Mouse (Mus musculus) spleen, adult 12 weeks (tissue): ENCODE data around the gene Nsun4.

Experiments
- DNase-seq: peaks from one replicate; pipeline ENCODE4 v3.0.0; 2022; ENCODE audit warnings: low spot score

Gene Nsun4

DNA sequence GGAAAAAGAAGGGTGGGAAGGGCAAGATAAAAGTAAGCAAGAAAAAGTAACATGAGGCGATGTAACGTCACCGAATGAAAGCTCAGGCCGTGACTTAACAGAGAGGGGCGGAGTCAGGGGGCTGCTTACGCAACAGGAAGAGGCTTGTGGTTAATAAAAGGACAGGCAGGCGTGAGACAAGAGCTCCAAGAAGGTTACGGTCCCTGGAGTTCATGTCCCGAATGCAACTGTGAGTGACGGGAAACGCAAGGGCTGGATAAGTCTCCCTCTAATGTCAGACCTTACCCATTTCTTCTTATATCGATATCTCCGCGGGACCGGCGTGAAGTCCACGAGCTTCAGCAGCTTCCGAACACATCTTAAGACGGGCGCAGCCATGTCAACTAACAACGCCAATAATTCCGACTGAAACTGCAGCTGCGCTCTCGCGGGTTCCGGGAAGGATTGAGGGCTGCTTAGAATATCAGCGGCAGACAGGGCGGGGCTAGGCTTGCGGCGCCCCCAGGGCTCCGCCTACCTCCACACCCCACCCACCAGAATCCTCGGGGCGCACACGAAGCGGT, at the start of gene Nsun4:
TSS of gene Nsun4 (minus strand) at position 478 of the 563 bp plus-strand sequence.
- DNase-seq, result peak; percentile 81

DNA sequence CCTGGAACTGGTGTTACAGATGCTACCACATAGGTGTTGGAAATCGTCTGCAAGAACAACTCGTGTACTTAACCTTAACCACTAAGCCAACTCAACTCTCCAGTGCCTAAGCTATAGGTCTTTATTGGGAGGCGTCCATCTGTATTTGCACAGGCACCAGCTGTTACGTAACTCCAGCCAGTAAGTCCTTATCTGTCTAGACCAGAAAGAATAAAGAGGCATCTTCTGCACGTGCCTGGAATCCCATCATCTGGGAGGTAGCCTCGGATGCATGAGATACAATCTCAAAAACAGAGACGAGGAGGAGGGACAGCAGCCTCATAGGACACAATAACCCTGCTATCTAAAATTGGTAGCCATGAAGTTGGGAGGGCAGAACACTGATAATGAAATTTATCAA, 47.3 kb upstream of the Nsun4 start:
- DNase-seq, result no peak

DNA sequence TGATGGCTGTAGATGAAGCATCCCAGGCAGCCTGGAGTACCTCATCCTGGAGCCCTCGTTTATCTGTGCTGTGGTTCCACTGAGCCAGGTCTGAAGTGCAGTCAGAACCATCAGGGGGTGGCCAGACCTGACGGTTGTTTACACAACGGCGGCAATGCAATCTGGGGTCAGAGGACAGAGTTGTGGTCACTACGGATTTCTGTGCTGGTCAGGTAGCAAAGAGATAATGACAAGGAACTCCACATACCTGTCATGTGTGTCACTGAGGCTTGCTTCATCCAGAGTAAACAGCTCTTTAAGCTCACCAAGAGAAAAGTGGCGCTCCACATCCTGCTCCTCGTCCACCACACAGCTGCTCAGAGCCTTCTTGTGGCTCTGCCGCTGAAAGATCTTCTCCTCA, 43.5 kb upstream of the Nsun4 start:
- no peak for DNase-seq

- DNase-seq, result no peak
Measured at GRCm38 (mm10) chr4:116096291-116096690, 42.6 kb upstream of the Nsun4 start.

- no peak for DNase-seq
Measured at GRCm38 (mm10) chr4:116088510-116089249, 35.0 kb upstream of the Nsun4 start.

GRCm38 (mm10) chr4:116077240-116078095, 23.8 kb upstream of the Nsun4 start:
- no peak for DNase-seq

GRCm38 (mm10) chr4:116076369-116077231, 22.9 kb upstream of the Nsun4 start:
- DNase-seq, result no peak

- peak; percentile 72 for DNase-seq
Measured at GRCm38 (mm10) chr4:116075631-116076368, 22.1 kb upstream of the Nsun4 start.

- peak; percentile 88 for DNase-seq
Measured at GRCm38 (mm10) chr4:116074861-116075620, 21.4 kb upstream of the Nsun4 start, which contains the start of the genes Uqcrh and Lrrc41. TSS of gene Uqcrh (minus strand) at chr4:116075071. TSS of gene Lrrc41 (plus strand) at chr4:116075269.

- no peak for DNase-seq
Measured at GRCm38 (mm10) chr4:116074145-116074675, 20.5 kb upstream of the Nsun4 start.

DNA sequence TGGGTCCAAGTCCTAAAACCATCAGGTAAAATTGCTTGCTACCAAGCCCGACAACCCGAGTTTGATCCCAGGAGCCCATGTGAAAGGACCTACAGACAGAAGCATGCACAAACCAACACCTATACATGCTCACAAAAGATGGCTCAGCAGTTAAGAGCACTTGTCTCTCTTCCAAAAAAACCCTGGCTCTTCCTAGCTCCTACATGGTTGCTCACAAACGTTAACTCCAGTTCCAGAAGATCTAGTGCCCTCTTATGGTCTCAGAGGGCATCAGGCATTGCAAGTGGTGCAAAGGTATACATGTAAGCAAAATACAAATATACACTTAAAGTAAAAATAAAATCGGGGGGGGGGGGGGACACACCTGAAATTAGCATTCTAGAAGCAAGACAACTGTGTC, 19.5 kb upstream of the Nsun4 start:
- DNase-seq, result no peak

DNA sequence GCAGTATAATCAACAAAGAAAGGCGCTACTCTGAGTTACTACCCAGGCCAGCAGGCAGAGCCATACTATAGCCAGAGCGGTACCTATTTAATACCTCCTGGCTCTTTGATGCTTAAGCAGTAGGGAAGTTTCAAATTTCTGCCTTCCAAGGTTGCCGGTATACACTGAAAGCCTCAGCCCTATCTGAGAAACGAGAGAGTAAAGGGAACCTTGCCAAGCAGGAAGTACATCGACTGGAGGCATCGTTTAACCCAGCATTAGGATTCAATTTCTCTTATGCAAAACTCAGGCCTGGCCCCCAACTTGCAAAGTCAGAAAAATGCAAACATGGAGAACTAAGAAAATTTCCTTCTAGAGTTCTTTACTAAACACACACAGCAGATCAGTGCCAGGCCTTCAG, 16.4 kb upstream of the Nsun4 start:
- no peak for DNase-seq

DNA sequence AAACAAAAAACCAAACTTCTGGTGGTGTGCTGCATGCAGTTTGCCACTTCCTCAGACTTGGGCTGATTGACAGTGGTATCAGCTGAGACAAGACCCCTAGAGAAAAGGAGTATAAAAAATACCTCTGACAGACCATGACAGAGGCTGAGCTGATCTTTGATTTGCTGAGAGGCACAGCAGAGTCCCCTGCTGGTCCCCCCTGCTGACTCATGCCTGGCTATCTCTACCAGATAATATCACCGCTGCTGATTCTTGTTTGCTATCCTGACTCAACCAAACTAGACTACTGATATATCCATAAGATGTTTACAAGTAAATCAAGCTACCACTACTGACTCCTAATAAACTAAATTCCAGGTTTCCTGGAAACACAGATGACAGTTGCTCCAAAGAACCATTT, 10.2 kb upstream of the Nsun4 start:
- DNase-seq, result no peak

DNA sequence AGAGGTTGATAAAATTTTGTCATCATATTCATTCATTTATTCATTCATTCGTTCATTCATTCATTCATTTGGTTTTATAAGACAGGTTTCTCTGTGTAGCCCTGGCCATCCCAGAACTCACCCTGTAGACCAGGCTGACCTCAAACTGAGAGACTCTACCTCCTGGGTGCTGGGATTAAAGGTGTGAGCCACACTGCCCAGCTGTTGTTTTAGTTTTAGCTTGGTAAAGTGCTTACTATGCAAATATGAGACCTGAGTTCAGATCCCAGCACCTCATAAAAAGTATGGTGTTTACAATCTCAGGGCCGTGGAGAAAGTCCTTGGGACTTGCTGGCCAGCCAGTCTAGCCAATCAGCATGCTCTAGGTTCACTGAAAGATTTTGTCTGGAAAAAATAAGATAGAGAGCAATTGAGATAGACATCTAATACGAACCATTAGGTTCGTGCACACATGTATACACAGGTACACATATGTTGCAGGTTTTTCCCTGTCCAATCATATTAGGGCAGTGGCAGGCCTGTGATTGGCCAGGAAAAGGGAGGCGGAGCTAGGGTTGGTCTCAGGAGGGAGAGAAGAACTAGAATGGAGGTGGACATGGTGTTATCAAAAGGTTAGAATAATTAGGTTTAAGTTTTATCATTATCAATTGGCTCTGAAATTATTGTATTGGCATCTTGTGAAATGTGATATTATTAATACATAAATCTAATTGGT, 5.5 kb upstream of the Nsun4 start:
- no peak for DNase-seq

DNA sequence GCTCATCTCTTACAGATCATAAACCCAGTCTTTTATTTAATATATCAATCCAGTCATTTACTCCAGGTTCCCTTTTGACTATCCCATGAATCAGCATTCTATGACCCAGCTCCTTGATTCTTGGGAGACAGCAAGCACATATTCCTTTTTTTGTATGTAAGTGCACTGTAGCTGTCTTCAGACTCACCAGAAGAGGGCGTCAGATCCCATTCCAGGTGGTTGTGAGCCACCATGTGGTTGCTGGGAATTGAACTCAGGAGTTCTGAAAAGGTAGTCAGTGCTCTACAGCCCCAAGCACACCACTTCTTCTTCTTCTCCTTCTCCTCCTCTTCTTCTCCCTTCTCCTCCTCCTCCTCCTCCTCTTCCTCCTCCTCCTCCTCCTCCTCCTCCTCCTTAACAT, 3.9 kb upstream of the Nsun4 start:
- no peak for DNase-seq

DNA sequence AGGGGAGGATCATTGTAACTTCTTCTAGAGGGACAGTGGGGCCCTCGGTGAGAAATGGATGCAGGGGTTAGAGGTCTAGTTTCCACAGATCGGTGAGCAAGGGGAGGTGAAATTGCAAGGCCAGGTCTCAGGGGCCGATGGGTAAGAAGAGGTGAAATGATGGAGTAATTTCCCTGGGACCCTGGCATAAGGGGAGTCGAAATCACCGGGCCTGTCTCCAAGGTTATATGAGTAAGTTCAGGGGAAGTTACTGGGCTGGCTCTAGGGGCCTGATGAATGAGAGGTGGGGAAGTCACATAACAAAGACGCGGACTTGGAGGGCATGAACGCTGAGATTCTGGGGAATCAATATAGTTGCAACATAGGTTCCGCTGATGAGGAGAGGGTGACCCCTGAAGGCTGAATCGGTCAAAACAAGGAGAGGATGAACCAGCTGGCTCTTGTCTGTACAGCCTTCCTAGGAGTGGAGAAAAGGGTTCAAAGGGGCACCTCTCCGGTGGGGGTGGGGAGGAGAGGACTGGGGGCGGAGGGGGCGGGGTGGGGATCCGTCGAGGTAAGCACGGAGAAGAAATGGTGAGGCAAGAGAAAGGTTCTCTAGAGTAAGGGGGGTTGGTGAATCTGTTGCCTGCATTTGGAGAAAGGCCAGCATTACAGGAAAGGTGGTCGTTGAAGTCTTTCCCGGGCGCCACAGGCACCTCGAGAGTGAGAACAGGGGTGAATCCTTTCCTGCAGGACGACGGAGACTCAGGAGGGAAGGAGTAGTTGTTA, 966 bp downstream of the Nsun4 start:
- peak; percentile 8 for DNase-seq

GRCm38 (mm10) chr4:116049211-116049610, 4.5 kb downstream of the Nsun4 start:
- DNase-seq, result no peak

GRCm38 (mm10) chr4:116048130-116048920, 5.4 kb downstream of the Nsun4 start:
- no peak for DNase-seq
